Mouse (Mus musculus): Measurements from ENCODE around the gene Ier2. TPM values are rescaled to one million over a fixed set of nuclear protein-coding genes. Genes with fewer than 3 reads are reported as not detected.
"Not testable (repeated sequence)": the region's sequence is repeated elsewhere in the genome, so short reads cannot be mapped to it uniquely, and the experiment has no call there.

Gene Ier2
- polyA plus RNA-seq, 1 experiment from 2014 or later: 89.9 TPM

DNA sequence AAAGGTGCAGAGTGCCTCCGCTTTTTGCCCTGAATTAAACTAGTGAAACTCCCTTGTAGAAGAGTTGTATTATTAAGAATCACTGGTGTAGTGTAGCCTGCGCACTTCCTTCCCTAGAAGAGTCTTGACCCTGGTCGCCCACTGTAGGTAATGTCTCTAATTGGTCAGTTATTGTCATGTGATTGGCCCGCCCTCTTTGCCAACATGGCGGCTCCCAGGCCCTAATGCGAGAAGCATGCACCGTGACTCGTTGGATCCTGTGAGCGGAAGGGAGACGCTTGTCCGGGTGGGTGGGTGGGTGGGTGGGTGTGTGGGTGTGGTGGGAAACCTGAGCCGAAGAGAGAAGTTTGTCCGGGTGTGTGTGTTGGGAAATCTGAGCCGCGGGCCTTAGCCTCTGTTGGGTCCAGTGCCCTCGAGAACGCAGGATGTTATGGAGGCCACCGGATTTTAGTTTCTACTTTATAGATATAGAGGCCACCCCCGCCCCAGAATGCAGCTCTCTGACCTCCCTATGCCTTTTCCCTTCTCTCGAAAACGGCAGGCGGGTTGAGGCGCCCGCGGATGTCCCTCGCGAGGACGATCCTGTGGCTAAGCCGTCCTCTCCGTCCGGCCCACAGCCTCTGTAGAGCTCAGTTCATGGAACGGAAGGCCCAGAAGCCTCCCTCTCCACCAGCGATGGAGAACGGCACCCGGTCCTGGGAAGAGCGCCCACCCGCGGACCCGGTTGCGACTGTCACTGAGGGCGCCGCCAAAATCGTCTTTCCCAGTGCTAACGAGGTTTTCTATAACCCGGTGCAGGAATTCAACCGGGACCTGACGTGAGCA, 26.7 kb upstream of the Ier2 start:
- Histone ChIP-seq H3K27ac (peak overlapping the region; percentile 86), H3K36me3 (peaks cover 46% of the 10 kb centered on the region)

DNA sequence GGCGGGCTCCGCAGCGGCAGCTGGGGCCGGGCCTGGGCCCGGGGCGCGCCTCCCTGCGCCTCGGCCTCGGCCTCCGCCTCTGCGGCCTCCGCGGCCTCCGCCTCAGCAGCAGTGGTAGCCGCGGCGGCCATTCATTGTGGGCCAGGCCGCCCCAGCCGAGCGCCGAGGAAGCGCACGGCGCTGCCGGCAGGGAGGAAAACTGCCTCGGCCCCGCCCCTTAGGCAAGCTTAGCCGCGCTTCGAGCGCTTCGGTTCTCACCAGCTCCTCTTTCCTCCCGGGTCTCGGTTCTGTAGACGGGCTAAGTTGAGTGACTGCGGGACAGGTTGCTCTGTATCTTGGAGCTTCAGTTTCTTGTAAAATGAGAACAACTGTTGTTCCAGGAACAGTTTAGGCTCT, 25.1 kb upstream of the Ier2 start, which contains the start of gene Nacc1:
Nacc1 (minus strand) TSS at position 158 of the 396 bp plus-strand sequence.
- Histone ChIP-seq H3K4me1 (replicated peaks) (peaks cover 55% of the 10 kb centered on the region), H3K36me3 (peaks cover 46% of the 10 kb centered on the region), H3K27me3 (ENCODE audit: insufficient read depth, poor library complexity, severe bottlenecking) (no peaks in the 10 kb centered on the region), H3K27ac (peak within 1 kb of the TSS; percentile 99), H3K4me3 (peak within 1 kb of the TSS; percentile 100), H3K9me3 (no peaks in the 10 kb centered on the region)
- WGBS: under 1% methylated on average over 37 of the region's 37 CpGs
- DNase-seq (ENCODE audit: low spot score): peak; percentile 87

More for the DNA sequence above, 26.7 kb upstream of the Ier2 start:
- no peaks in the 10 kb centered on the region for H3K27me3 ChIP-seq (ENCODE audit: insufficient read depth, poor library complexity, severe bottlenecking)
- H3K4me1 ChIP-seq (replicated peaks): peaks cover 55% of the 10 kb centered on the region
- WGBS: under 1% methylated on average over 47 of the region's 47 CpGs
- H3K9me3 ChIP-seq: no peaks in the 10 kb centered on the region
- peak overlapping the region; percentile 97 for H3K4me3 ChIP-seq
- DNase-seq (ENCODE audit: low spot score): peak; percentile 86

DNA sequence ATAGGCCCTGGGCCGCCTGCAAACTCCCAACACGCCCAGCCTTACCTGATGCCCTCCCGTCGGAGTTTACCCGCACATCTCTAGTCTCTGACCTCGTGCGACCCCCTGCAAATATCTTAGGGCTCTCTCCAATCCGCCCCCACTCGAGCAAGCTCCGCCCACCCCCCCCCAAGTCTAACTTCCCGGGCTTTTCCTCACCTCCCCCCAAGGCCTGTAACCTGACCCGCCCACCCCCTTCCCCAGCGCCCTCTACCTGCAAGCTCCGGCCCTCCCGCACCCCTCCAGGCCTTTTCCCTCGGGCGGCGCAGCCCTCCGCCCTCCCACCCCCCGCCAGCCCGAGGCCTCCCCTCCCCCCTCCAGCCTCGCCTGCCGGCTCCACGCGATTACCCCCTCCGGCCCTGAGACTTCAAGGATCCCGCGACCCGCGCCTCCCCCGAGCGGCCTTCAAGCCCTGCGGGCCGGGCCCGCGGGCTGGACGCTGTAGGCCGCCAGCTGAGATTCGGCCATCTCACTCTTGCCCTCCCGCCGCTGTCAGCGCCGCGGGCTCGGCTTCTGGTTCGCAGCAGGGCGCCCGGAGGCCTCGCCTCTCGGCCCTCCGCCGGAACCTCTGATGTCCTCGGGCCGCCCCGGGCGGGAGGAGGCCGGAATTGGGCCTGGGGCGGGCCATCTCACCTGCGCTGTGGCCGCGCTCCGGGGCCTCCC, 24.5 kb upstream of the Ier2 start:
- H3K27ac ChIP-seq: peak overlapping the region; percentile 99
- H3K4me1 ChIP-seq (replicated peaks): peaks cover 55% of the 10 kb centered on the region
- peak overlapping the region; percentile 100 for H3K4me3 ChIP-seq
- DNase-seq (ENCODE audit: low spot score): peak; percentile 73
- under 1% methylated on average over 62 of the region's 62 CpGs for WGBS
- H3K9me3 ChIP-seq: no peaks in the 10 kb centered on the region
- no peaks in the 10 kb centered on the region for H3K27me3 ChIP-seq (ENCODE audit: insufficient read depth, poor library complexity, severe bottlenecking)
- H3K36me3 ChIP-seq: peaks cover 46% of the 10 kb centered on the region

GRCm38 (mm10) chr8:84686191-84687002, 23.7 kb upstream of the Ier2 start, which contains the start of gene Trmt1:
TSS of gene Trmt1 (plus strand) at chr8:84686307.
- Histone ChIP-seq H3K4me1 (replicated peaks) (peaks cover 55% of the 10 kb centered on the region), H3K36me3 (peaks cover 46% of the 10 kb centered on the region), H3K4me3 (peak within 1 kb of the TSS; percentile 100), H3K9me3 (no peaks in the 10 kb centered on the region), H3K27ac (peak within 1 kb of the TSS; percentile 99), H3K27me3 (ENCODE audit: insufficient read depth, poor library complexity, severe bottlenecking) (no peaks in the 10 kb centered on the region)
- no peak for DNase-seq (ENCODE audit: low spot score)
- 10% methylated on average over 20 of the region's 20 CpGs for WGBS

DNA sequence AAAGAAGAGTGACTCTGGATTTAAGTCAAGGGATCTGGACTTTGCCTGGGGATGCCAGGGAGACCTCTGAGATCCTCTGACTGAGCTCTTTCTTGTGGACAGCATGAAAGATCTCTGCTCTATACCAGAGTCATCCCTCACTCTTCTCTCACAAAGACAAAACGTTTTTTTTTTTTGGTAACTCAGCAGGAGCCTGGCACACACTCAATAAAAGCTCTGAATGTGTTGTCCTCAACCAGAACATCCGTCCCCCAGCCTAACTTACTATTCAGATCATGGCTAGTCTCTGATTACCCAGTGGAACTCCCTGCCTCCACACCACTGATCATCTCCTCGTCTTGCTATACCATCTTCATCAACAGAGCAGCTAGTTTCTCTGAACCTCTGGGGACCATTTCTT, 21.9 kb upstream of the Ier2 start:
- Histone ChIP-seq H3K27ac (no peak overlapping the region), H3K27me3 (ENCODE audit: insufficient read depth, poor library complexity, severe bottlenecking) (no peaks in the 10 kb centered on the region), H3K4me1 (replicated peaks) (peaks cover 41% of the 10 kb centered on the region), H3K36me3 (peaks cover 55% of the 10 kb centered on the region), H3K9me3 (no peaks in the 10 kb centered on the region), H3K4me3 (0 out of 2 replicates have a peak overlapping the region, but pooled peaks have one; percentile 6)
- DNase-seq (ENCODE audit: low spot score): no peak
- 45% methylated on average over 3 of the region's 3 CpGs for WGBS

- Histone ChIP-seq H3K36me3 (peaks cover 65% of the 10 kb centered on the region), H3K9me3 (no peaks in the 10 kb centered on the region), H3K4me3 (no peak overlapping the region), H3K27me3 (ENCODE audit: insufficient read depth, poor library complexity, severe bottlenecking) (no peaks in the 10 kb centered on the region), H3K27ac (no peak overlapping the region), H3K4me1 (replicated peaks) (peaks cover 26% of the 10 kb centered on the region)
- 93% methylated on average over 2 of the region's 2 CpGs for WGBS
- no peak for DNase-seq (ENCODE audit: low spot score)
These were observed 19.6 kb upstream of the Ier2 start for GRCm38 (mm10) chr8:84682257-84682656.

DNA sequence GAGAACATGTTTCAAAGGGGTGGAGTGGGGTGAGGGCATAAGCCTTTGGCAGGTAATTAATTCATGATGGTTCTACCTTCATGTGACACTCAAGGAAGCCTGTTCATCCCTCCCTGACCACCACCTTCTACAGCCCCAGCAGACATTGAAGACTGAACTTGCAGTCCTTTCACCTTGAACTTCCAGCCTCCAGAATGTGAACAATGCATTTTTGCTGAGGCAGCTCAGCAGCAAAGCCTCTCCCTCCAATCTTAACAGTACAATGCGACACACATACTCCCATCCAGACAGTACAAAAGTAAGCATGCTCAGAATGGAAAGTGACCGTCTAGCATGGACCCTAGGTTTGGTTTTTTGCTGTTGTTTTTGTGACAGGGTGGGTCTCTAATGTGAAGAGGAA, 18.8 kb upstream of the Ier2 start:
- 89% methylated on average over 2 of the region's 2 CpGs for WGBS
- Histone ChIP-seq H3K4me1 (replicated peaks) (peaks cover 21% of the 10 kb centered on the region), H3K27me3 (ENCODE audit: insufficient read depth, poor library complexity, severe bottlenecking) (no peaks in the 10 kb centered on the region), H3K36me3 (peaks cover 73% of the 10 kb centered on the region), H3K4me3 (no peak overlapping the region), H3K9me3 (no peaks in the 10 kb centered on the region), H3K27ac (no peak overlapping the region)
- DNase-seq (ENCODE audit: low spot score): no peak

- H3K27me3 ChIP-seq (ENCODE audit: insufficient read depth, poor library complexity, severe bottlenecking): no peaks in the 10 kb centered on the region
These were observed 14.7 kb upstream of the Ier2 start for GRCm38 (mm10) chr8:84677305-84677704.

GRCm38 (mm10) chr8:84670295-84671006, 7.8 kb upstream of the Ier2 start:
- not testable (repeated sequence) for DNase-seq (ENCODE audit: low spot score); H3K27me3 ChIP-seq (ENCODE audit: insufficient read depth, poor library complexity, severe bottlenecking)
- WGBS: 91% methylated on average over 5 of the region's 5 CpGs

More at GRCm38 (mm10) chr8:84677305-84677704, 14.7 kb upstream of the Ier2 start:
- Histone ChIP-seq H3K9me3 (no peaks in the 10 kb centered on the region), H3K36me3 (peaks cover 86% of the 10 kb centered on the region), H3K4me1 (replicated peaks) (no peaks in the 10 kb centered on the region), H3K4me3 (no peak overlapping the region), H3K27ac (no peak overlapping the region)
- WGBS: 96% methylated on average over 5 of the region's 5 CpGs
- DNase-seq (ENCODE audit: low spot score): no peak

DNA sequence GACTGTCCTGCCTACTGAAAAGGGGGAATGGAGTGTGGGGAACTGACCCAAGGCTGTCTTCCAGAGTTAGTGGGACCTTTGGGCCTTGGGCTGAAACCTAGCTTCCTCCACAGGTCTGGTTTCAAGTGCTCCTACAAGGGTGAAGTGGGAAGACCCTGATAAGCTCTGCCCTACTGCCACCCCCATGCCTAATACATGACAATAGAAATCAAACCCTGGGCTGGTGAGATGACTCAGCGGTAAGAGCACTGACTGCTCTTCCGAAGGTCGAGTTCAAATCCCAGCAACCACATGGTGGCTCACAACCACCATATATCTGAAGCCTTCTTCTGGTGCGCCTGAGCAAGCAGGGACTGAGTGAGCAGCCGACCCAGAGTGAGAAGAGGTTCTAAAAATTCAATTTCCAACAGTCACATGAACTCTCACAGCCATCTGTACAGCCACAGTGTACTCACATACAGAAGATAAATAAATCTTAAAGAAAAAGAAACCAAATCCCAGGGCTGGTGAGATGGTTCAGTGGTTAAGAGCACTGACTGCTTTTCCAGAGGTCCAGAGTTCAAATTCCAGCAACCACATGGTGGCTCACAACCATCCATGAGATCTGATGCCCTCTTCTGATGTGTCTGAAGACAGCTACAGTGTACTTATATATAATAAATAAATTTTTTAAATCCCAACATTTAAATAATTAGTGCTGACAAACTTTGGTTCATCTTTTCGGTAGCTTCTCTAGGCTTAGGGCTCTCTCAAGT, 6.3 kb upstream of the Ier2 start:
- no peaks in the 10 kb centered on the region for H3K27me3 ChIP-seq (ENCODE audit: insufficient read depth, poor library complexity, severe bottlenecking)
- 88% methylated on average over 6 of the region's 6 CpGs for WGBS
- H3K27ac ChIP-seq: no peak overlapping the region
- H3K36me3 ChIP-seq: peaks cover 65% of the 10 kb centered on the region
- H3K4me1 ChIP-seq (replicated peaks): peaks cover 16% of the 10 kb centered on the region
- H3K4me3 ChIP-seq: no peak overlapping the region
- DNase-seq (ENCODE audit: low spot score): no peak
- no peaks in the 10 kb centered on the region for H3K9me3 ChIP-seq

More at GRCm38 (mm10) chr8:84670295-84671006, 7.8 kb upstream of the Ier2 start:
- Histone ChIP-seq H3K36me3 (peaks cover 80% of the 10 kb centered on the region), H3K4me1 (replicated peaks) (peaks cover 11% of the 10 kb centered on the region)
- not testable (repeated sequence) for H3K4me3 ChIP-seq, H3K9me3 ChIP-seq, H3K27ac ChIP-seq

GRCm38 (mm10) chr8:84668081-84668480, 5.4 kb upstream of the Ier2 start:
- WGBS: 76% methylated on average over 1 of the region's 1 CpGs
- H3K36me3 ChIP-seq: peaks cover 57% of the 10 kb centered on the region
- no peak for DNase-seq (ENCODE audit: low spot score)
- H3K27ac ChIP-seq: no peak overlapping the region
- no peaks in the 10 kb centered on the region for H3K27me3 ChIP-seq (ENCODE audit: insufficient read depth, poor library complexity, severe bottlenecking)
- H3K4me1 ChIP-seq (replicated peaks): peaks cover 22% of the 10 kb centered on the region
- H3K9me3 ChIP-seq: no peaks in the 10 kb centered on the region
- no peak overlapping the region for H3K4me3 ChIP-seq

Measured in hindbrain, embryonic 10.5 days (tissue).